17 mouse cellular contexts compared by ENCODE assay signal in the genomic region with DNA sequence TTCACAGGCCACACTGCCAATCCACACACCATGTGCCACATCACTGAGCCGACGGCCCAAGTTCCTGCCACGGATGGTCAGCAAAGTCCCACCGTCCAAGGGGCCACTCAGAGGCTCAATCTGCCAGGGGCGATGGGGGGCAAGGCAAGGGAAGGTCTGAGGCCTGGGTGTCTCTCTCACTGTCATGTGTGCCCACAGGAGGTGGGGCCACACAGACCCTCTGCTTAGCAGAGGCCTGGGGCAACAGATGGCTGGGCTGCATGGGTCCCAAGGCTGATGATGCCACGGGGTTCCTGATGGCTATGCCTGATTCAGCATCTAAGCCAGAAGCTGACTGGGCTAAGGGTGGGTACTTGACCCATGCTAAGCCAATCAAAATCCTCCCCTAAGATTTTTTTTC. TPM values are rescaled to one million over a fixed set of nuclear protein-coding genes. Genes with fewer than 3 reads are reported as not detected.
A peak's percentile ranks its signal among the peaks of the same experiment; 100 is the strongest.
DNase-seq lines count a peak whose midpoint lies in the region; ATAC-seq lines count a peak whose summit lies in the region.
"Had no signal": no experiment of that assay in that cellular context is flagged by ENCODE, and none has a peak within 500 bp of the region (broad histone marks: within the 10 kb centered on the region; RNA-seq: fewer than 3 reads in every experiment).

No protein-coding gene starts in this region.

- no peak overlapping the region for H3K4me3 ChIP-seq in hindbrain, embryonic 15.5 days
- no peak overlapping the region for H3K4me3 ChIP-seq in hindbrain, embryonic 11.5 days (ENCODE audit: low read depth, low read length)
- H3K4me3 ChIP-seq in midbrain, embryonic 14.5 days (replicated peaks; ENCODE audit: low read depth, low read length) = no peak overlapping the region
- H3K4me3 ChIP-seq: embryonic facial prominence, embryonic 15.5 days had no signal

- no peak for DNase-seq in hindbrain, embryonic 11.5 days (ENCODE audit: low spot score)
- peak; percentile 76 for DNase-seq in brain, adult 2 months (ENCODE audit: low read depth, low spot score)
- DNase-seq in midbrain, embryonic 14.5 days = no peak
- no peak for DNase-seq in layer of hippocampus, postnatal 25 days (ENCODE audit: extremely low spot score in 1 of 2, low spot score in 1 of 2)
- DNase-seq in heart, postnatal 4 days = no peak
- DNase-seq in layer of hippocampus, adult 9-11 months = no peak
- DNase-seq: adrenal gland, adult 8-10 months had no signal

- no peaks in the 10 kb centered on the region for H3K36me3 ChIP-seq in hindbrain, embryonic 15.5 days
- no peaks in the 10 kb centered on the region for H3K36me3 ChIP-seq in hindbrain, embryonic 11.5 days (ENCODE audit: control insufficient read depth, insufficient read depth, low read length)
- no peaks in the 10 kb centered on the region for H3K36me3 ChIP-seq in midbrain, embryonic 14.5 days (ENCODE audit: control insufficient read depth, insufficient read depth, low read length)

- no peaks in the 10 kb centered on the region for H3K27me3 ChIP-seq in hindbrain, embryonic 15.5 days
- H3K27me3 ChIP-seq in hindbrain, embryonic 11.5 days (ENCODE audit: control insufficient read depth, insufficient read depth, low read length) = no peaks in the 10 kb centered on the region
- H3K27me3 ChIP-seq in midbrain, embryonic 14.5 days (ENCODE audit: control insufficient read depth, insufficient read depth, low read length) = no peaks in the 10 kb centered on the region
- H3K27me3 ChIP-seq: embryonic facial prominence, embryonic 15.5 days had no signal

- ATAC-seq in hindbrain, embryonic 15.5 days (ENCODE audit: low FRiP score, low read depth) = no peak
- ATAC-seq in hindbrain, embryonic 11.5 days (ENCODE audit: low FRiP score) = no peak; the same call in 1 of the 2 replicates
- ATAC-seq in common myeloid progenitor, adult 5-6 weeks (replicated peaks; ENCODE audit: low read depth, poor library complexity, severe bottlenecking) = 0 out of 2 replicates have a peak, but pooled peaks have one; percentile 17
- peak; percentile 32; the same call in 1 of the 2 replicates for ATAC-seq in midbrain, embryonic 14.5 days (ENCODE audit: low FRiP score, low TSS enrichment)

- no peak overlapping the region for H3K9ac ChIP-seq in hindbrain, embryonic 15.5 days
- no peak overlapping the region for H3K9ac ChIP-seq in hindbrain, embryonic 11.5 days (ENCODE audit: low read depth, low read length)
- no peak overlapping the region for H3K9ac ChIP-seq in midbrain, embryonic 14.5 days (replicated peaks; ENCODE audit: low read length)
- H3K9ac ChIP-seq: embryonic facial prominence, embryonic 15.5 days had no signal

- WGBS in hindbrain, embryonic 15.5 days = 68% methylated on average over 6 of the region's 6 CpGs
- whole genome bisulfite sequencing in hindbrain, embryonic 11.5 days = 84% methylated on average over 6 of the region's 6 CpGs
- WGBS in midbrain, embryonic 14.5 days = 62% methylated on average over 6 of the region's 6 CpGs

- H3K27ac ChIP-seq in hindbrain, embryonic 15.5 days (replicated peaks) = 0 out of 2 replicates have a peak overlapping the region, but pooled peaks have one; percentile 30
- H3K27ac ChIP-seq in hindbrain, embryonic 11.5 days (ENCODE audit: low read depth, low read length) = no peak overlapping the region
- 0 out of 2 replicates have a peak overlapping the region, but pooled peaks have one; percentile 0 for H3K27ac ChIP-seq in midbrain, embryonic 14.5 days (replicated peaks; ENCODE audit: low read depth, low read length)
- H3K27ac ChIP-seq: embryonic facial prominence, embryonic 15.5 days had no signal

- H3K4me2 ChIP-seq in hindbrain, embryonic 15.5 days = no peak overlapping the region
- H3K4me2 ChIP-seq in hindbrain, embryonic 11.5 days (replicated peaks; ENCODE audit: low read depth, low read length) = no peak overlapping the region
- no peak overlapping the region for H3K4me2 ChIP-seq in midbrain, embryonic 14.5 days (ENCODE audit: low read length)
- H3K4me2 ChIP-seq: embryonic facial prominence, embryonic 15.5 days had no signal

- no peaks in the 10 kb centered on the region for H3K9me3 ChIP-seq in hindbrain, embryonic 15.5 days
- H3K9me3 ChIP-seq in hindbrain, embryonic 11.5 days (ENCODE audit: control insufficient read depth, low read length) = no peaks in the 10 kb centered on the region
- H3K9me3 ChIP-seq in midbrain, embryonic 14.5 days (ENCODE audit: control insufficient read depth, low read length) = no peaks in the 10 kb centered on the region
- H3K9me3 ChIP-seq: embryonic facial prominence, embryonic 15.5 days had no signal

- peaks cover 16% of the 10 kb centered on the region for H3K4me1 ChIP-seq in hindbrain, embryonic 15.5 days (replicated peaks)
- H3K4me1 ChIP-seq in hindbrain, embryonic 11.5 days (replicated peaks; ENCODE audit: control insufficient read depth, insufficient read depth, low read length) = no peaks in the 10 kb centered on the region
- H3K4me1 ChIP-seq in midbrain, embryonic 14.5 days (ENCODE audit: control insufficient read depth, insufficient read depth, low read length) = peaks cover 17% of the 10 kb centered on the region; the same call in 1 of the 2 replicates

RNA-seq across cellular contexts. Expression of gene H1foo, which starts 24.0 kb away (rescaled TPM):
- polyA plus RNA-seq in hindbrain, embryonic 15.5 days (2015; fragmentation: Nextera tagmentation; extraction: Ambion mirVana) = not detected in 2 replicates
- polyA plus RNA-seq in hindbrain, embryonic 11.5 days (2014; fragmentation: Nextera tagmentation; extraction: Ambion mirVana) = not detected in 2 replicates
- total RNA-seq in common myeloid progenitor, adult 5-6 weeks (2017) = not detected in 2 replicates
- not detected in 2 replicates for polyA plus RNA-seq in midbrain, embryonic 14.5 days (2014; fragmentation: Nextera tagmentation; extraction: Ambion mirVana)
- not detected for total RNA-seq in layer of hippocampus, postnatal 25 days (2021)
- not detected for total RNA-seq in heart, postnatal 4 days (2021)
- total RNA-seq: heart, postnatal 25 days; layer of hippocampus, adult 8-10 months; left cerebral cortex, postnatal 36 days had no signal
- polyA plus RNA-seq: embryonic facial prominence, embryonic 15.5 days; kidney, embryonic 14.5 days; neural tube, embryonic 11.5 days; spleen, adult 2 months; testis, adult 2 months had no signal

RNA-seq across cellular contexts. Expression of gene Plxnd1, which starts 26.1 kb away (rescaled TPM):
- 10.8 and 12.7 TPM in 2 replicates for polyA plus RNA-seq in hindbrain, embryonic 15.5 days (2015; fragmentation: Nextera tagmentation; extraction: Ambion mirVana)
- 17.5 and 18.8 TPM in 2 replicates for polyA plus RNA-seq in hindbrain, embryonic 11.5 days (2014; fragmentation: Nextera tagmentation; extraction: Ambion mirVana)
- total RNA-seq in common myeloid progenitor, adult 5-6 weeks (2017) = 8.5 and 14.2 TPM in 2 replicates
- polyA plus RNA-seq in midbrain, embryonic 14.5 days (2014; fragmentation: Nextera tagmentation; extraction: Ambion mirVana) = 3.9 and 9.0 TPM in 2 replicates
- total RNA-seq in layer of hippocampus, postnatal 25 days (2021) = 10 to 100 TPM; 17.8 to 24.5 TPM
- total RNA-seq in heart, postnatal 4 days (2021) = 100 to 1,000 TPM; 191 to 208 TPM

RNA-seq across cellular contexts. Expression of gene Rho, which starts 37.2 kb away (rescaled TPM):
- polyA plus RNA-seq in hindbrain, embryonic 15.5 days (2015; fragmentation: Nextera tagmentation; extraction: Ambion mirVana) = 0.64 and 0.68 TPM in 2 replicates
- polyA plus RNA-seq in hindbrain, embryonic 11.5 days (2014; fragmentation: Nextera tagmentation; extraction: Ambion mirVana) = 0.22 and 0.39 TPM in 2 replicates
- total RNA-seq in common myeloid progenitor, adult 5-6 weeks (2017) = not detected in 2 replicates
- polyA plus RNA-seq in midbrain, embryonic 14.5 days (2014; fragmentation: Nextera tagmentation; extraction: Ambion mirVana) = 0.07 and 0.59 TPM in 2 replicates
- total RNA-seq in layer of hippocampus, postnatal 25 days (2021) = under 1 TPM; 0.49 to 0.59 TPM
- total RNA-seq in heart, postnatal 4 days (2021) = under 1 TPM; 0.24 to 0.34 TPM
- polyA plus RNA-seq: kidney, embryonic 14.5 days; neural tube, embryonic 11.5 days had no signal

Comparison
In these comparisons a context has a peak if more than half of its experiments do, and no peak if none do; other contexts are left out.
1. ATAC-seq: peak in common myeloid progenitor, adult 5-6 weeks (single experiment) and midbrain, embryonic 14.5 days (single experiment); none in hindbrain, embryonic 15.5 days (single experiment) and hindbrain, embryonic 11.5 days (single experiment).
2. RNA of gene Plxnd1, which starts 26.1 kb away (total RNA-seq): 191 to 208 TPM in heart, postnatal 4 days; 17.8 to 24.5 TPM in layer of hippocampus, postnatal 25 days and 8.5 to 14.2 TPM in common myeloid progenitor, adult 5-6 weeks; every median in the first group is over 4 times any median in the second.